Mouse (Mus musculus) limb, embryonic 12.5 days (tissue): ENCODE measurements around the gene Prdx3. TPM values are rescaled to one million over a fixed set of nuclear protein-coding genes. Genes with fewer than 3 reads are reported as not detected.
"Not testable (repeated sequence)": the region's sequence is repeated elsewhere in the genome, so short reads cannot be mapped to it uniquely, and the experiment has no call there.

Experiments
- ATAC-seq: fragments of 200-750 bp; cut with Nextera tagmentation; 2 replicates; pipeline ENCODE4 v1.8.0; 2017; ENCODE audit warnings: low read depth, moderate TSS enrichment; ENCODE audit not compliant: insufficient number of reproducible peaks, insufficient read depth, low FRiP score, low TSS enrichment
- H3K27ac ChIP-seq: fragments of 300-500 bp; sonication (generic); 2 replicates; pipeline ENCODE4 v1.5.1; 2016; ENCODE audit warnings: mild to moderate bottlenecking, moderate library complexity
- H3K27me3 ChIP-seq: fragments of 300-500 bp; sonication (generic); 2 replicates; pipeline ENCODE4 v1.6.1; 2016; ENCODE audit warnings: mild to moderate bottlenecking, moderate library complexity
- H3K36me3 ChIP-seq: fragments of 300-500 bp; sonication (generic); 2 replicates; pipeline ENCODE4 v1.6.1; 2016; ENCODE audit warnings: mild to moderate bottlenecking, moderate library complexity
- H3K4me1 ChIP-seq: fragments of 300-500 bp; sonication (generic); replicated peaks from 2 replicates; pipeline ENCODE4 v1.6.1; 2016
- H3K4me2 ChIP-seq: fragments of 300-500 bp; sonication (generic); 2 replicates; pipeline ENCODE4 v1.6.1; 2016; ENCODE audit warnings: mild to moderate bottlenecking, moderate library complexity
- H3K4me3 ChIP-seq: fragments of 300-500 bp; sonication (generic); replicated peaks from 2 replicates; pipeline ENCODE4 v1.5.1; 2016; ENCODE audit warnings: mild to moderate bottlenecking
- H3K9ac ChIP-seq: fragments of 300-500 bp; sonication (generic); replicated peaks from 2 replicates; pipeline ENCODE4 v1.6.1; 2016; ENCODE audit warnings: mild to moderate bottlenecking, moderate library complexity
- H3K9me3 ChIP-seq: fragments of 300-500 bp; sonication (generic); 2 replicates; pipeline ENCODE4 v1.6.1; 2016; ENCODE audit warnings: mild to moderate bottlenecking, moderate library complexity
- WGBS: fragments of 180-500 bp; shearing (Covaris S2); methylation state at CpG from one replicate; pipeline ENCODE4 v1.1.7; 2016; 5-methylcytosine and 5-hydroxymethylcytosine counted together
- polyA plus RNA-seq: library from polyadenylated mRNA; unstranded; fragments of >200 nt; fragmentation: Nextera tagmentation; extraction: Ambion mirVana; gene quantifications from 2 replicates; pipeline ENCODE4 v1.2.1, GENCODE M21; 2016

Gene Prdx3
- polyA plus RNA-seq, 1 experiment from 2014 or later, result 85.2 TPM

DNA sequence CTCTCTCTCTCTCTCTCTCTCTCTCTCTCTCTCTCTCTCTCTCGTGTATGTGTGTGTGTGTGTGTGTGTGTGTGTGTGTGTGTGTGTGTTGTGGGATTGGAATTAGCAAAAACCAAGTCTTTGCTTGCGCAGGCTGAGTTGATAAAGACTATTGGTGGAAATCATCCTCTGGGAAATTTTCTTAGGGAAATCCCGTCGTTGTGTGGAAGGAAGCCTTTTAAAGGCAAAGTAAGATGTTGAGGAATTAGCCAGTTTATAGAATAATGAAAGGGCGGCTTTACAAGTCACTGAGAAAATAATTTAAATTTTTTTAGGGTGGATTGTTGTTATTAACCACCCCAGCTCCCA lies 16.7 kb upstream of the Prdx3 start:
- no peak for ATAC-seq
- Histone ChIP-seq H3K36me3 (no peaks in the 10 kb centered on the region), H3K4me2 (peak overlapping the region; percentile 66), H3K4me1 (peaks cover 14% of the 10 kb centered on the region; the same call in 1 of the 2 replicates), H3K9me3 (no peaks in the 10 kb centered on the region), H3K27ac (no peak overlapping the region), H3K9ac (peak overlapping the region; percentile 79), H3K27me3 (no peaks in the 10 kb centered on the region), H3K4me3 (peak overlapping the region; percentile 69)
- WGBS, result 12% methylated on average over 4 of the region's 5 CpGs

- Histone ChIP-seq H3K9me3 (no peaks in the 10 kb centered on the region), H3K36me3 (no peaks in the 10 kb centered on the region), H3K27me3 (no peaks in the 10 kb centered on the region), H3K27ac (peak overlapping the region; percentile 98), H3K4me2 (peak overlapping the region; percentile 66), H3K9ac (peak overlapping the region; percentile 79), H3K4me3 (peak overlapping the region; percentile 69), H3K4me1 (peaks cover 14% of the 10 kb centered on the region; the same call in 1 of the 2 replicates)
- ATAC-seq, result peak; percentile 32
- under 1% methylated on average over 40 of the region's 41 CpGs for WGBS
These were observed 16.2 kb upstream of the Prdx3 start for GRCm38 (mm10) chr19:60890391-60891122.

- WGBS, result under 1% methylated on average over 55 of the region's 55 CpGs
- no peaks in the 10 kb centered on the region for H3K27me3 ChIP-seq
- peak within 1 kb of the TSS; percentile 98 for H3K27ac ChIP-seq
- no peaks in the 10 kb centered on the region for H3K9me3 ChIP-seq
- H3K9ac ChIP-seq, result peak within 1 kb of the TSS; percentile 79
- H3K4me2 ChIP-seq, result peak within 1 kb of the TSS; percentile 66
- peak; percentile 97 for ATAC-seq
- no peaks in the 10 kb centered on the region for H3K36me3 ChIP-seq
- H3K4me3 ChIP-seq, result peak within 1 kb of the TSS; percentile 69
- peaks cover 14% of the 10 kb centered on the region; the same call in 1 of the 2 replicates for H3K4me1 ChIP-seq
These were observed 15.5 kb upstream of the Prdx3 start, which contains the start of gene Grk5 for GRCm38 (mm10) chr19:60889714-60890315. Gene Grk5 (plus strand): TSS chr19:60889749.

- ATAC-seq, result 0 out of 2 replicates have a peak, but pooled peaks have one; percentile 18
These were observed 14.9 kb upstream of the Prdx3 start for GRCm38 (mm10) chr19:60889101-60889713.

GRCm38 (mm10) chr19:60887637-60888036 lies 13.3 kb upstream of the Prdx3 start:
- ATAC-seq, result no peak
- H3K27ac ChIP-seq, result no peak overlapping the region
- H3K9me3 ChIP-seq, result no peaks in the 10 kb centered on the region

More at GRCm38 (mm10) chr19:60889101-60889713, 14.9 kb upstream of the Prdx3 start:
- H3K9ac ChIP-seq, result peak overlapping the region; percentile 79; the same call in 1 of the 2 replicates
- H3K27me3 ChIP-seq, result no peaks in the 10 kb centered on the region
- H3K4me2 ChIP-seq, result peak overlapping the region; percentile 66
- no peaks in the 10 kb centered on the region for H3K9me3 ChIP-seq
- H3K4me1 ChIP-seq, result peaks cover 14% of the 10 kb centered on the region; the same call in 1 of the 2 replicates
- H3K4me3 ChIP-seq, result peak overlapping the region; percentile 69
- WGBS, result 6% methylated on average over 17 of the region's 17 CpGs
- peak overlapping the region; percentile 98 for H3K27ac ChIP-seq
- H3K36me3 ChIP-seq, result no peaks in the 10 kb centered on the region

GRCm38 (mm10) chr19:60883129-60883528 lies 8.8 kb upstream of the Prdx3 start:
- H3K4me1 ChIP-seq, result no peaks in the 10 kb centered on the region

More at GRCm38 (mm10) chr19:60887637-60888036, 13.3 kb upstream of the Prdx3 start:
- Histone ChIP-seq H3K4me2 (no peak overlapping the region), H3K27me3 (no peaks in the 10 kb centered on the region), H3K36me3 (no peaks in the 10 kb centered on the region), H3K4me1 (peaks cover 14% of the 10 kb centered on the region; the same call in 1 of the 2 replicates), H3K9ac (no peak overlapping the region), H3K4me3 (no peak overlapping the region)
- 82% methylated on average over 2 of the region's 2 CpGs for WGBS

DNA sequence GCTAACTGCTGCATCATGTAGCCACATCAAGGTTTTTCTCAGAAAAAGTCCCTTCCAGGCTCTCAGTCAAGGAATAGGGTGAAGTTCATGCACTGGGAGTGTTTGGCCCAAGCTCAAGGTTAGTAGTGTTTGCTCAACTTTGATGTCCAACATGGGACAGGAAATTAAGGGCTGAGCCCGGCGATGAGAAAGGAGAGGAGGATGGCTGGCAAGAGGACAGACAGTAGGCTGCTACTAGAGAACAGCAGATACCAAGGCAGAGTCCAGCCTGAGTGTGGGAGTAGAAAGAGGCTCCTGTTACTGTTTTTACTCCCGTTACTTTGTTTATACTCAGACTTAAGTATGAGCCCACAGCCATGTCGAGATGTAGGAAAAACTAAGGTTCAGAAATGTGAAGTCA lies 855 bp downstream of the Prdx3 start:
- WGBS, result 31% methylated on average over 4 of the region's 4 CpGs
- ATAC-seq, result no peak
- Histone ChIP-seq H3K27ac (0 out of 2 replicates have a peak overlapping the region, but pooled peaks have one; percentile 17), H3K27me3 (no peaks in the 10 kb centered on the region), H3K4me1 (peaks cover 13% of the 10 kb centered on the region), H3K4me3 (peak overlapping the region; percentile 62), H3K36me3 (peaks cover 24% of the 10 kb centered on the region), H3K9me3 (no peaks in the 10 kb centered on the region), H3K9ac (peak overlapping the region; percentile 40; the same call in 1 of the 2 replicates), H3K4me2 (peak overlapping the region; percentile 73)

More at GRCm38 (mm10) chr19:60883129-60883528, 8.8 kb upstream of the Prdx3 start:
- peak; percentile 31; the same call in 1 of the 2 replicates for ATAC-seq
- Histone ChIP-seq H3K9ac (no peak overlapping the region), H3K4me3 (no peak overlapping the region), H3K36me3 (no peaks in the 10 kb centered on the region), H3K27me3 (no peaks in the 10 kb centered on the region), H3K27ac (no peak overlapping the region), H3K9me3 (no peaks in the 10 kb centered on the region), H3K4me2 (no peak overlapping the region)
- WGBS, result 5% methylated on average over 3 of the region's 3 CpGs

- no peak overlapping the region for H3K4me3 ChIP-seq
- H3K36me3 ChIP-seq, result peaks cover 34% of the 10 kb centered on the region
- H3K9ac ChIP-seq, result no peak overlapping the region
- H3K4me2 ChIP-seq, result no peak overlapping the region
- WGBS, result 70% methylated on average over 1 of the region's 1 CpGs
- ATAC-seq, result no peak
- no peaks in the 10 kb centered on the region for H3K27me3 ChIP-seq
- H3K27ac ChIP-seq, result no peak overlapping the region
- H3K4me1 ChIP-seq, result peaks cover 13% of the 10 kb centered on the region
- no peaks in the 10 kb centered on the region for H3K9me3 ChIP-seq
These were observed 2.1 kb downstream of the Prdx3 start for GRCm38 (mm10) chr19:60872272-60872671.

- Histone ChIP-seq H3K4me2 (no peak overlapping the region), H3K27ac (no peak overlapping the region), H3K4me3 (no peak overlapping the region), H3K27me3 (no peaks in the 10 kb centered on the region), H3K36me3 (peaks cover 41% of the 10 kb centered on the region), H3K4me1 (peaks cover 13% of the 10 kb centered on the region), H3K9me3 (no peaks in the 10 kb centered on the region), H3K9ac (no peak overlapping the region)
- no peak for ATAC-seq
- 93% methylated on average over 5 of the region's 5 CpGs for WGBS
These were observed 3.0 kb downstream of the Prdx3 start for GRCm38 (mm10) chr19:60871366-60871765.

- Histone ChIP-seq H3K9ac (no peak overlapping the region), H3K27ac (no peak overlapping the region)
- no peak for ATAC-seq
These were observed 3.9 kb downstream of the Prdx3 start for GRCm38 (mm10) chr19:60870489-60870888.

DNA sequence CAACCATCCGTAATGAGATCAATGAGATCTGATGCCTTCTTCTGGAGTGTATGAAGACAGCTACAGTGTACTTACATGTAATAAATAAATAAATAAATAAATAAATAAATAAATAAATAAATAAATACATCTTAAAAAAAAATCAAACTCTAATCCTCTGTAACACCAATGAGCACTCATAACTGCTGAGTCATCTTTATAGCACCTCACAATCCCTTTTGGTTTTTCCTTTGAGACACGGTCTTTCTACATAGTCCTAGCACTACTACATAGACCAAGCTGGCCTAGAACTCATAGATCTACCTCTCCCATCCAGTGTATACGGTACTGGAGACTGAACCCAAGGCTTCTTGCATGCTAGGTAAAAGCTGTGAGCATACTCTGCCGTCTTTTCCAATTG lies 8.2 kb downstream of the Prdx3 start:
- not testable (repeated sequence) for H3K27ac ChIP-seq, H3K4me1 ChIP-seq, H3K27me3 ChIP-seq, ATAC-seq, H3K4me3 ChIP-seq, H3K9ac ChIP-seq, H3K4me2 ChIP-seq, H3K9me3 ChIP-seq
- peaks cover 45% of the 10 kb centered on the region for H3K36me3 ChIP-seq
- 97% methylated on average over 4 of the region's 4 CpGs for WGBS

More at GRCm38 (mm10) chr19:60870489-60870888, 3.9 kb downstream of the Prdx3 start:
- Histone ChIP-seq H3K4me2 (no peak overlapping the region), H3K36me3 (peaks cover 43% of the 10 kb centered on the region), H3K27me3 (no peaks in the 10 kb centered on the region), H3K4me1 (peaks cover 13% of the 10 kb centered on the region), H3K9me3 (no peaks in the 10 kb centered on the region), H3K4me3 (no peak overlapping the region)
- WGBS, result 97% methylated on average over 1 of the region's 1 CpGs
